Mouse (Mus musculus) erythroblast, embryonic 14.5 days (primary cell): ENCODE measurements around the gene 3110021N24Rik. TPM values are rescaled to one million over a fixed set of nuclear protein-coding genes. Genes with fewer than 3 reads are reported as not detected.

Experiments
- H3K27me3 ChIP-seq: 2 replicates; pipeline ENCODE4 v1.6.1; 2012; ENCODE audit warnings: inconsistent platforms; ENCODE audit not compliant: control insufficient read depth
- H3K36me3 ChIP-seq: 2 replicates; pipeline ENCODE4 v1.6.1; 2012; ENCODE audit warnings: mild to moderate bottlenecking, inconsistent platforms; ENCODE audit not compliant: control insufficient read depth
- H3K4me1 ChIP-seq: 2 replicates; pipeline ENCODE4 v1.6.1; 2012; ENCODE audit warnings: inconsistent platforms; ENCODE audit not compliant: control insufficient read depth
- H3K4me3 ChIP-seq: replicated peaks from 2 replicates; pipeline ENCODE3; 2012; ENCODE audit warnings: moderate library complexity, mild to moderate bottlenecking, inconsistent platforms
- H3K9me3 ChIP-seq: 2 replicates; pipeline ENCODE4 v1.6.1; 2012; ENCODE audit warnings: low read length, inconsistent platforms, mixed read lengths; ENCODE audit not compliant: control insufficient read depth
- GATA1 ChIP-seq: IDR thresholded peaks from 2 replicates; pipeline ENCODE4 v1.6.1; 2012; ENCODE audit warnings: low read length, inconsistent platforms, mixed read lengths
- TAL1 ChIP-seq: IDR thresholded peaks from 3 replicates; pipeline ENCODE4 v1.6.1; 2012; ENCODE audit warnings: low read length, inconsistent platforms, mixed read lengths
- polyA plus RNA-seq: library from polyadenylated mRNA; stranded (reverse); fragments of >175 nt; gene quantifications from 2 replicates; pipeline ENCODE4 v1.2.3, GENCODE M21; 2012

Gene 3110021N24Rik
- polyA plus RNA-seq, 1 experiment: not detected

DNA sequence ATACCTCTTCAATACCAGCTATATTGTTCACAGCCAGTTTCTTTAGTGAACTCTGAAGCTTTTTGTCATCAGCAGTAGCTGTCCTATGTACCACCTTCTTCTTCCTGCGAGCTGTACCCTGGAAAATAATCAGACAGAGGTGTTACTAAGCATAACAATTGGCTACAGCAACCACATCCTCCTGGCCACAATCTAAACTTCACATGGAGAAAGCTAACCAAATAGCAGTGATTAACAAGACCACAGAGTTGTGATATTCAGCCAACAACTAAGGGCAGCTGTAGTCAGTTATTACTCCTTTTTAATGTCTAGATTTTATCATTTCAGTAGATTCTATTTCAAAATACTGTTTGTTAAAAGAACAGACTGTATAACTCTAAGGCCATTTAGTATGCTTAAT, 106.6 kb downstream of the 3110021N24Rik start:
- no peaks in the 10 kb centered on the region; the same call in 1 of the 2 replicates for H3K4me1 ChIP-seq
- TF ChIP-seq GATA1 (no peak), TAL1 (no peak)
- H3K4me3 ChIP-seq: no peak overlapping the region
- H3K27me3 ChIP-seq: no peaks in the 10 kb centered on the region
- no peaks in the 10 kb centered on the region for H3K9me3 ChIP-seq
- peaks cover 89% of the 10 kb centered on the region for H3K36me3 ChIP-seq

DNA sequence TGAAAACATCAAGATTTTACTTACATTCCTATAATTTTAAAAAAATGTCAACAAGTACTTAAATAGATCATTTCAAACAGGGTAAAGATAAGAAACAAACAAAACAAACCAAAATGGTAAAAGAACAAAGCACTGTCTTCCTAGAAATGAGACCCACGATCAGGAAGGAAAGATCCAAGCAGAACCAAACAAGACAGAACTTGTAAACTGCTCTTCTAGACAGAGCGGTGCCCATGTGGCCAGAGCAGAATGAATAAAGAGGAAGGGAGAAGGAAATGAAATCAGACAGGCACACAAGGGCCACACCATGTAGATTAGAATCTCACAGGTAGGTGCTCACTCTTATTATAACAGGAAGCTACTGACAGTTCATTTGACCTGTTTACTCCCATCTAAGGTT, 107.2 kb downstream of the 3110021N24Rik start:
- Histone ChIP-seq H3K9me3 (no peaks in the 10 kb centered on the region), H3K4me3 (no peak overlapping the region), H3K4me1 (peaks cover 4% of the 10 kb centered on the region), H3K27me3 (no peaks in the 10 kb centered on the region), H3K36me3 (peaks cover 84% of the 10 kb centered on the region)
- TF ChIP-seq TAL1 (no peak), GATA1 (no peak)

DNA sequence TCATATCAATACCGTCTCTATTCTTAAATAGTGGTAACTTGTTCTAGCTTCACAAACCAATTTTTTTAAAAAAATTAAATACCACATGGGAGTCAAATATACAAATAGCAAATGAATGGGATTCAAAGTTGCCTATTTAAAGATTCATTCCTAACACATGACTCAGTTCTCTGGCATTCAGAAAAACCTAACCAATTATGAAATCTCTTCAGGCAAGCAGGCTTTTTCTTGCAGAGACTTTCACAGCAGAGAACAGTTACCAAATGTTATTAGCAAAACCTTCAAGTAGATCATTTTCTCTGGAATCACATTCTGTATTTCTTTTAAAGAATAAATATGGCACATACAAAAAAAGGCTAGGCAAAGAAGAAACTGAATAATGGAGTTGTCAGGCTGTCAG, 111.2 kb downstream of the 3110021N24Rik start:
- peaks cover 35% of the 10 kb centered on the region for H3K4me1 ChIP-seq
- H3K27me3 ChIP-seq: no peaks in the 10 kb centered on the region
- H3K36me3 ChIP-seq: peaks cover 46% of the 10 kb centered on the region
- H3K4me3 ChIP-seq: no peak overlapping the region
- TF ChIP-seq GATA1: no peak
- no peak for TF ChIP-seq TAL1
- H3K9me3 ChIP-seq: no peaks in the 10 kb centered on the region

Other genes starting within 250 kb of the 3110021N24Rik start
- 0.38 and 0.47 TPM in 2 replicates for gene Prpf38a, start 140.3 kb upstream of the 3110021N24Rik start, polyA plus RNA-seq
- 1.0 and 1.3 TPM in 2 replicates for gene Orc1, start 140.2 kb upstream of the 3110021N24Rik start, polyA plus RNA-seq
- gene Cc2d1b, start 99.7 kb upstream of the 3110021N24Rik start, polyA plus RNA-seq: 2.5 and 2.6 TPM in 2 replicates
- not detected in 2 replicates for gene Zfyve9, start 61.1 kb downstream of the 3110021N24Rik start, polyA plus RNA-seq
- 0.32 and 0.61 TPM in 2 replicates for gene Btf3l4, start 114.0 kb downstream of the 3110021N24Rik start, polyA plus RNA-seq
- gene Txndc12, start 115.0 kb downstream of the 3110021N24Rik start, polyA plus RNA-seq: 0.05 and 0.11 TPM in 2 replicates
- gene Kti12, start 128.1 kb downstream of the 3110021N24Rik start, polyA plus RNA-seq: 3.2 and 3.6 TPM in 2 replicates
- gene A730015C16Rik, start 129.0 kb downstream of the 3110021N24Rik start, polyA plus RNA-seq: not detected in 2 replicates
- 0.19 TPM in 1 of 2 replicates, not detected in the other for gene Rab3b, start 159.4 kb downstream of the 3110021N24Rik start, polyA plus RNA-seq